Mouse (Mus musculus) B cell, adult 62 days (primary cell): Measurements from ENCODE around the gene Dnmbp. TPM values are rescaled to one million over a fixed set of nuclear protein-coding genes. Genes with fewer than 3 reads are reported as not detected.

ENCODE experiments used
- total RNA-seq: library from RNA; stranded (reverse); gene quantifications from 4 replicates; pipeline ENCODE4 v1.2.4, GENCODE M21; 2023

The Dnmbp gene
- 8.4 to 11.0 TPM (median 9.0 TPM) in 4 replicates for total RNA-seq

GRCm38 (mm10) chr19:43939769-43940689, at the start of gene Dnmbp:
Gene Dnmbp (minus strand): TSS chr19:43940191.

GRCm38 (mm10) chr19:43986069-43986794, 46.2 kb upstream of the Dnmbp start, which contains the start of gene Cpn1:
Gene Cpn1 (minus strand): TSS chr19:43986556.

Other genes with a start within 250 kb of the Dnmbp start
- gene Cutc, start 187.2 kb downstream of the Dnmbp start, total RNA-seq = 12.0 to 18.0 TPM (median 16.2 TPM) in 4 replicates
- 12.4 to 14.0 TPM (median 13.8 TPM) in 4 replicates for gene Cox15, start 187.2 kb downstream of the Dnmbp start, total RNA-seq
- not detected in 4 replicates for gene Abcc2, start 158.0 kb downstream of the Dnmbp start, total RNA-seq
- gene Cpn1, start 46.4 kb upstream of the Dnmbp start, total RNA-seq = not detected in 4 replicates
- gene Cyp2c23, start 89.0 kb upstream of the Dnmbp start, total RNA-seq = not detected in 4 replicates
- 18.5 to 23.1 TPM (median 19.5 TPM) in 4 replicates for gene Erlin1, start 129.6 kb upstream of the Dnmbp start, total RNA-seq
- gene Chuk, start 167.3 kb upstream of the Dnmbp start, total RNA-seq = 84.8 to 90.8 TPM (median 85.9 TPM) in 4 replicates
- gene Cwf19l1, start 195.7 kb upstream of the Dnmbp start, total RNA-seq = 26.2 to 32.3 TPM (median 29.9 TPM) in 4 replicates
- gene Bloc1s2, start 206.3 kb upstream of the Dnmbp start, total RNA-seq = 84.5 to 97.8 TPM (median 87.2 TPM) in 4 replicates